Mouse (Mus musculus) embryonic facial prominence, embryonic 13.5 days (tissue): ENCODE data around the gene 1810037I17Rik. TPM values are rescaled to one million over a fixed set of nuclear protein-coding genes. Genes with fewer than 3 reads are reported as not detected.

Experiments
- ATAC-seq: fragments of 200-750 bp; cut with Nextera tagmentation; 2 replicates; pipeline ENCODE4 v1.8.0; 2017; ENCODE audit warnings: low read depth; ENCODE audit not compliant: insufficient number of reproducible peaks, insufficient read depth, low FRiP score, low TSS enrichment
- H3K27ac ChIP-seq: fragments of 300-500 bp; sonication (generic); 2 replicates; pipeline ENCODE4 v1.5.1; 2015; ENCODE audit warnings: moderate library complexity, mild to moderate bottlenecking, inconsistent platforms
- H3K27me3 ChIP-seq: fragments of 300-500 bp; sonication (generic); 2 replicates; pipeline ENCODE4 v1.6.1; 2015; ENCODE audit warnings: mild to moderate bottlenecking, inconsistent platforms
- H3K36me3 ChIP-seq: fragments of 300-500 bp; sonication (generic); 2 replicates; pipeline ENCODE4 v1.6.1; 2015; ENCODE audit warnings: mild to moderate bottlenecking, inconsistent platforms
- H3K4me1 ChIP-seq: fragments of 300-500 bp; sonication (generic); 2 replicates; pipeline ENCODE4 v1.6.1; 2015; ENCODE audit warnings: inconsistent platforms
- H3K4me2 ChIP-seq: fragments of 300-500 bp; sonication (generic); 2 replicates; pipeline ENCODE4 v1.6.1; 2015; ENCODE audit warnings: moderate library complexity, mild to moderate bottlenecking, inconsistent platforms
- H3K4me3 ChIP-seq: fragments of 300-500 bp; sonication (generic); 2 replicates; pipeline ENCODE4 v1.5.1; 2015; ENCODE audit warnings: mild to moderate bottlenecking, inconsistent platforms
- H3K9ac ChIP-seq: fragments of 300-500 bp; sonication (generic); 2 replicates; pipeline ENCODE4 v1.6.1; 2015; ENCODE audit warnings: mild to moderate bottlenecking, inconsistent platforms
- H3K9me3 ChIP-seq: fragments of 300-500 bp; sonication (generic); 2 replicates; pipeline ENCODE4 v1.6.1; 2016; ENCODE audit warnings: inconsistent platforms
- WGBS: fragments of 180-500 bp; shearing (Covaris S2); methylation state at CpG from one replicate; pipeline ENCODE4 v1.1.7; 2015; ENCODE audit warnings: mixed read lengths; 5-methylcytosine and 5-hydroxymethylcytosine counted together
- polyA plus RNA-seq: library from polyadenylated mRNA; unstranded; fragments of >200 nt; fragmentation: Nextera tagmentation; extraction: Ambion mirVana; gene quantifications from 2 replicates; pipeline ENCODE4 v1.2.1, GENCODE M21; 2015

Gene 1810037I17Rik
- 89.9 and 107 TPM in 2 replicates for polyA plus RNA-seq

DNA sequence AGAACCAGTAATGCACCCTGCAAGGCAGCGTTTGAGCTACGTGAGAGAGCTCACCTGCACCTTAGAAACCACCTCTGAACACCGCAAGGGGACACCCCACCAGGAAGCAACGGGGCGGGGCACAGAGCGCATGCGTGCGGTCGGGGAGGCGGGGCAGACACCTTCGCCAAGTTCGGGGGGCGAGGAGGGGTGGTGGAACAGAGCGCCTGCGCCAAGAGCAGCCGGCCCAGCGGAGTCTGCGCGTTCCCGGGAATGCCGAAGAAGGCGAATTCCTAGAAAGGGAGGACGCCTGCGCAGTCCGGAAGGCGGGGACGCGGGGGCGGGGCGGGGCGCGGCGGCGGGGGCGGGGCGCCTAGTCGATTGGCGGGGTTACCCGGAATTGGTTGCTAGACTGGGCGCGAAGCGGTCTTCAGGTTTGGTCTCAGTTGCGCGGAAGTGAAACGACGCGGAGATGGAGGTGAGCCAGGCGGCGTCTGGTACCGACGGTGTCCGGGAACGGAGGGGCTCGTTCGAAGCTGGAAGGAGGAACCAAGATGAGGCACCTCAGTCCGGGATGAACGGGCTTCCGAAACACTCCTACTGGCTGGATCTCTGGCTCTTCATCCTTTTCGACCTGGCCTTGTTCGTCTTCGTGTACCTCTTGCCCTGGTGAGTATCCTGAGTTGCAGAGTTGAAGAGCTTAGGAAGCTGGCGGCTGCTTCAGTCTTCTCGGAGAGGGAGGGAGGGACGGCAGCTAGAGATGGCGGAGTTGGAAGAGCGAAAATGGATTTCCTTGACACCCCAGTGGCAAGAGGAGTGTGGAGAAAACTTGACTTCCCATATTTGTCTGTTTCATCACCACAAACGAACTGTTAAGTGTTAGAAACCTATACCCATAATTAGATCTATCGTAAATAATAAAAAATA is at the start of gene 1810037I17Rik:
Gene 1810037I17Rik, plus strand, starts transcription at position 195 of the 906 bp plus-strand sequence.
- Histone ChIP-seq H3K27me3 (no peaks in the 10 kb centered on the region), H3K4me2 (peak within 1 kb of the TSS; percentile 73), H3K4me3 (peak within 1 kb of the TSS; percentile 60), H3K9me3 (no peaks in the 10 kb centered on the region), H3K4me1 (peaks cover 18% of the 10 kb centered on the region; the same call in 1 of the 2 replicates), H3K9ac (peak within 1 kb of the TSS; percentile 79), H3K36me3 (peaks cover 15% of the 10 kb centered on the region), H3K27ac (peak within 1 kb of the TSS; percentile 86)
- ATAC-seq: peak; percentile 95
- under 1% methylated on average over 67 of the region's 68 CpGs for WGBS

DNA sequence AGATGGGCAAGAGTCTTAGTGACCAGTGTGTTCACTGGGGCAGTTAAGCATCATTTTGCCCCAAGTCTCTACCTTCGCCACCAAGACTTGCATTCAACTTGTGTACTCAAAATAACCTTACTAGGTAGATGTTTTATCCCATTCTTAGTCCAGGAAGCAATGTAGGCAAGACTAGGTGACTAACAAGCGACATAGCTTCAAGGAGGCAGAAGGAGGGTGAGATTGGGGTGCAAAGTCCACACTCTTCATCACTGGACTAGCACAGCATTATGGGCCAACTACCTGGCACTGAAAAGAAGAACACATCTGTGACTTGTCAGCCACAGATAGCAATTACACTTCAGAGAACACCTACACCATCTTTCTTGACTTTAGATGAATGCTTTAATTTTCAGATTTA is 47.1 kb upstream of the 1810037I17Rik start:
- WGBS: 88% methylated on average over 2 of the region's 2 CpGs
- Histone ChIP-seq H3K27ac (no peak overlapping the region), H3K9me3 (no peaks in the 10 kb centered on the region), H3K9ac (no peak overlapping the region), H3K4me2 (no peak overlapping the region), H3K36me3 (no peaks in the 10 kb centered on the region), H3K4me3 (no peak overlapping the region), H3K4me1 (no peaks in the 10 kb centered on the region), H3K27me3 (no peaks in the 10 kb centered on the region)
- no peak for ATAC-seq

DNA sequence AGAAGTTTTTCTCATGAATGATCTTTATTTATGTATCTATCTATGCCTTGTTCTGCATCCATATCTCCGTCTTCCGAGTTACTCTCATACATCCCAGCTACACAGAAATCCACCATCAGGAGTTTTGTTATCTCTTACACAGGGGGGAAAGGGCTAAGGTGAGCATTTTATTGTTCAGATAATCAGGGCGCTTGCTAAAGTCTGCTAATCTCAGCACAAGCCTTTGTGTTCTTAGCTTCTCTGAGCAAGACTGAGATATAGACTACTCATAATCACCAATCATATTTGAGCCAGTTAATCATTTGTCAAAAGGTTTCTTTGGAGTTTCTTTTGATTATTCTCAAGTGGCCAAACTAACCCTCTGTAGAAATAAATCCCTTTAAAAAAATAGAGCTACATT is 46.5 kb upstream of the 1810037I17Rik start:
- Histone ChIP-seq H3K36me3 (no peaks in the 10 kb centered on the region), H3K27ac (no peak overlapping the region), H3K4me1 (no peaks in the 10 kb centered on the region), H3K9ac (no peak overlapping the region), H3K9me3 (no peaks in the 10 kb centered on the region), H3K4me3 (no peak overlapping the region), H3K4me2 (no peak overlapping the region), H3K27me3 (no peaks in the 10 kb centered on the region)
- 99% methylated on average over 3 of the region's 3 CpGs for WGBS
- ATAC-seq: no peak

DNA sequence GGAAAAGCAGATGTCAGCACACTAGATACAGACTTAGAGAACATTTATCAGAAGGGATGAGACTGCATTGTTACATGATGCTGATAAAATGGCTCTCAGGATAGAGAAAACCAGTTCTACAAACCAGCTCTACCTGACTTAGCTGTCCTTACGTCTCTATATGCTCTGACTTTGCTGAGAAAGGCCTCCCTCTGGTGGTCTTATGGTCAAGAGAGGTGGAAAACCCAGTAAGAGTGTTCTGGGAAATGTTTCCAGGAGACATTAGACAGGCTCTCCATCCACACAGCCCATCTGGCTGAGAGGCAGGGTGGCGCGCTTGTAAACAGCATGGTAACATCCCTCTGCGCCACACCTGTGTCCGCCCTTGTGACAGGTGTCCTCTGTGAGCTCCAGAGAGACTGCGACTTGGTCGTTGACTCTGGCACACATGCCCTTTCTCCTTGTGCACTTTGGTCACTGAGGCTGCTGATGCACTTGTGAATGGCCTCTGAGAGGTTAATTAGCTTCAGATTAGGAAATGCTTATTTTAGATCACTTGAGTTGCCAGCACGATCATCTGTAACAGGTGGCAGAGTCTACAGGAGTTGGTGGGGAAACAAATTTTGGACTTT is 45.2 kb upstream of the 1810037I17Rik start:
- Histone ChIP-seq H3K27ac (no peak overlapping the region), H3K4me1 (no peaks in the 10 kb centered on the region), H3K27me3 (no peaks in the 10 kb centered on the region), H3K4me3 (no peak overlapping the region), H3K4me2 (no peak overlapping the region), H3K36me3 (no peaks in the 10 kb centered on the region), H3K9me3 (no peaks in the 10 kb centered on the region), H3K9ac (no peak overlapping the region)
- WGBS: 84% methylated on average over 8 of the region's 8 CpGs
- ATAC-seq: no peak

DNA sequence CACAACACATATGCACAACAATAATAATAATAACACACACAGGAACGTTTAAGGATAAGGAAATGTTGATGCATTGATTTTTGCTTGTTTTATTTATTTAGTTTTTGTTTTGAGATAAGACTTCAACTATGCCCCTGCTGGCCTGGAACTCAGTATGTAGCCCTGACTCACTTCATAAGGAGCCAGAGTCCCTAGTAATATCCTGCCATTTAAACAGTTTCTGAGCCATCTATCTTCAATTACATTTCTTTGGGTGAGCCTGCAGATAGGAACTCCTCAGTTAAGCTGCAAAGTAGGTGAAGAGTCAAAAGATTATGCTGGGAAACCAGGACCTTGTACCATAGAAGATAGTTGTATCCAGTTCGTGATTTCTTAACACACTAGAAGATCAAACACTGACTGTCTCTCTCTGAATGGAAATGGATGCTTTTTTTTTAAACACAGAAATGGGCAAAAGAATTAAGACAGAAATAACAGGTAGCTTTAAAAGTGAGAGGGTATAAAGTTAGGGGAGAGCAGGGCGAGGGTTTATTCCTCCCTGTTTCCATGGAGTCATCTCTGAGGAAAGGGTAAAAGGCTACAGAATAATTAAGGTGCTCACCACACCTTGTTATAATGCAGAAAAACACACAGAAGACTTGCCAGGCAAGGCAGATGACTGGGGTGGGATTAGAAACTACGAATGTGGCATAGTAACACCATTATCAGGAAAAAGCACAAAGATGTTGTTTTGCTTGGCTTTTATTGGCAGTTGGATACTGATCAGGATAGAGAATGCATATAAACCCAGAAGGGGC is 36.3 kb upstream of the 1810037I17Rik start:
- Histone ChIP-seq H3K36me3 (no peaks in the 10 kb centered on the region), H3K9ac (no peak overlapping the region), H3K4me1 (no peaks in the 10 kb centered on the region), H3K4me2 (no peak overlapping the region), H3K27ac (no peak overlapping the region), H3K9me3 (no peaks in the 10 kb centered on the region), H3K27me3 (no peaks in the 10 kb centered on the region), H3K4me3 (no peak overlapping the region)
- 84% methylated on average over 4 of the region's 4 CpGs for WGBS
- no peak for ATAC-seq

DNA sequence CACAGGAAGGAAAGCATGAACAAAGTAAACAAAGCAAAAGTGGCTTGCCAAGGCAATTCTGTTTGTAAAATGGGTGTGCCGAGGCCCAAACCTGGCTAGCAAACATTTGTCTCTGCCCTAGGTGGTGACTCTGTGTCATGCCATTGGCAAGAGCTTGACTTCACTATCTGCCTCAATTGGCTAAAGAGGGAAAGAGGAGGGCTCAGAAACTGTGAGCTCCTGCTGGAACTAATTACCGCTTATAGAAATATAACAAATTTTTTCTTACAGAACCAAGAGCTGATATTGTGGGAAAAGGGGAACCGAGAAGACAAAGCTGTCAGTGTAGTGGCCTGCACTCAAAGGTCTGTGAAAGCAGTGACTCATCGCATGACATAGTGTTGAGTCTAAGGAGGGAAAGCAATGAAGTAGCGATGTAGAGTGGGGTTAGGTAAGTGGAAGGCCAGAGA is 35.6 kb upstream of the 1810037I17Rik start:
- H3K4me3 ChIP-seq: no peak overlapping the region
- no peak overlapping the region for H3K4me2 ChIP-seq
- H3K27me3 ChIP-seq: no peaks in the 10 kb centered on the region
- H3K27ac ChIP-seq: no peak overlapping the region
- H3K4me1 ChIP-seq: no peaks in the 10 kb centered on the region
- no peak overlapping the region for H3K9ac ChIP-seq
- WGBS: 74% methylated on average over 5 of the region's 5 CpGs
- no peaks in the 10 kb centered on the region for H3K36me3 ChIP-seq
- ATAC-seq: no peak
- no peaks in the 10 kb centered on the region for H3K9me3 ChIP-seq

DNA sequence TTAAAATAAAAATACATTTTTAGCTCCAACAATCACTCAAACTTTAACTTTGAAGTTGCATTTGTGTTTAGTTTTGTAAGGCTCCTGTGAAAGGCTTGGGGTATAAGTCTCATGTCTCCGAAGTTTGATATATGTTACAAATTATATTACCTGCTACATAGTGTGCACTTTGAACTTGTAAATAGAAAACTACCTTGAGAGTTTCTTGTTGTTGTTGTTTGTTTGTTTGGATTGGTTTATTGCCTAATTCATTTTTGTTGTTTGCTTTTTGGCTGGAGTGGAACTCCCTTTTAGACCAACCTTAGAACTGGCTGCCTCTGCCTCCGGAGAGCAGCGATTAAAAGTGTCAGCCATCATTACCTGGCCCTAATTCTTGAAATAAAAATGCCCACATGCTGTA is 29.2 kb upstream of the 1810037I17Rik start, which contains the start of gene Fabp2:
Gene Fabp2, plus strand, starts transcription at position 301 of the 400 bp plus-strand sequence.
- Histone ChIP-seq H3K4me3 (no peak within 1 kb of the TSS), H3K27me3 (no peaks in the 10 kb centered on the region), H3K4me1 (no peaks in the 10 kb centered on the region), H3K9ac (no peak within 1 kb of the TSS), H3K36me3 (no peaks in the 10 kb centered on the region), H3K27ac (no peak within 1 kb of the TSS), H3K9me3 (no peaks in the 10 kb centered on the region), H3K4me2 (no peak within 1 kb of the TSS)
- 85% methylated on average over 3 of the region's 3 CpGs for WGBS
- no peak for ATAC-seq

DNA sequence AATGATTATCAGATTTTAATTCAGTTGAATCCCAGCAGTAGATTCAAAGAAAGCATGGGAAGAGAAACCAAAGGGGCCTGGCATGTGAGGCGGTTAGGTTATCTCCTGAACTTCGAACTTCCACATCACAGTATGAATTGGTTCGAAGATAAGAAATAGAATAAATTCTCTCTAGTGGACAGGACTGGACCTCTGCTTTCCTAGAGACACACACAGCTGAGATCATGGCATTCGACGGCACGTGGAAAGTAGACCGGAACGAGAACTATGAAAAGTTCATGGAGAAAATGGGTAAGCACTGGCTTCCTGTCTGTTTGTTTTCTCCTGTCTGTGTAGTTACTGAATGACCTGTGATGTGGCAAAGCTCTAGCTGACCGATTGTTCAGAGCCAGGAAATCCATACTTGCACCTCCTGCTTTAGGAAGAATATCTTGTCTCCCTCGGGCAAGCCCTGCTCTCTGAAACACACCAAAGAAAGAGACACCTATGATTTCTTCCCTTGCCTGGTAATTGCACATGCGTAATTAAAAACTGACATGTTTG is 28.7 kb upstream of the 1810037I17Rik start:
- no peak for ATAC-seq

DNA sequence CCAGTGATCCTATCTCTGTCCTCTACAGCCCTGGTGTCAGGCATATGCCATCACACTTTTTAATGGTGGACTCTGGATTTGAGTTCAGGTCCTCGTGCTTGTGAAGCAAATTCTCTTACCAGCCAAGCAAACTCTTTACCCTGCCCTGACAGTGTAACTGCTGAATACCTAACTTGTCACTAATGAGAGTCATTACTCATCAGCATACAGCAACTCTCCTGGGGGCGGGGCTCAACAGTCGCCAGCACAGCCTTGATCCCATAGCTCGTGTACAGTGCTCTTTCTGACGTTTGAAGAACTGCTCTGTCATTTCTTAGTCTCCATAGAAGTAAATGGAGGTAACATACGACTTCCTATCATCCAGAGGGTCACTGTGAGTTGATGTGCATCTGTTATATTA is 25.7 kb upstream of the 1810037I17Rik start:
- no peaks in the 10 kb centered on the region for H3K4me1 ChIP-seq
- WGBS: 59% methylated on average over 6 of the region's 6 CpGs

More for the DNA sequence above, 28.7 kb upstream of the 1810037I17Rik start:
- H3K4me2 ChIP-seq: no peak overlapping the region
- no peaks in the 10 kb centered on the region for H3K4me1 ChIP-seq
- 83% methylated on average over 11 of the region's 11 CpGs for WGBS
- no peak overlapping the region for H3K9ac ChIP-seq
- H3K4me3 ChIP-seq: no peak overlapping the region
- no peaks in the 10 kb centered on the region for H3K36me3 ChIP-seq
- no peaks in the 10 kb centered on the region for H3K9me3 ChIP-seq
- H3K27me3 ChIP-seq: no peaks in the 10 kb centered on the region
- no peak overlapping the region for H3K27ac ChIP-seq

DNA sequence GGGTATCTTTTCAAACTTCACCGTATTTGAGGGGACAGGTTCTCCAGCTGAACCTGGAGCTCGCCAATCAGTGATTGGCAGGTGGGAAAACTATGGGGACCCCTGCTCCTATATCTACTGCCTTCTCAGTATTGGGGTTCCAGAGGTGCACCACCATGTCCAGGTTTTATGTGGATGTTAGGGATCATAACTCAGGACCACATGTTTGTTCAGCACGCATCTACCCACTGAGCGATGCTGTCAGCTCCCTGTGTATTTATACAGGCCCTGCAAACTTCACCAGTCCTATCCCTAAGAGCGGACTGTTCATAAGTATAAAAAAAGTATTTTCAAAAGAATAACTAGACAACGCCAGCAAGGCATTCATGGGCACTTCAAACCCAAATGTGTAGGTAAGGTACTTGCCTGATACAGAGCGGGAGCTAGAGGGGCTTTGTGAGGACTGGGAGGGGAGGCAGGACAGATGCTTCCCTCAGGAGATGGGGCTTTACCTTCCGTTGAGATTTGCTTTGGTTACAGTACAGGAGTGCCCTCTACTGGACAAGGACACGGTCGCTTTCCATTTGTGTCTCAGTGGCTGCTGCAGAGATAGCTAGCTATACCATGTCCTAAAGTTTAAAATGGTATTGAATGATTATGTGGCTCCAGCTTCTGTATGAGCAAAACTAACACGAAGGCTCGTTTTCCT is 20.1 kb upstream of the 1810037I17Rik start:
- Histone ChIP-seq H3K9ac (no peak overlapping the region), H3K27ac (no peak overlapping the region), H3K4me1 (0 out of 2 replicates have a peak, but pooled peaks cover 2% of the 10 kb centered on the region), H3K27me3 (no peaks in the 10 kb centered on the region), H3K9me3 (no peaks in the 10 kb centered on the region), H3K4me3 (no peak overlapping the region), H3K4me2 (0 out of 2 replicates have a peak overlapping the region, but pooled peaks have one; percentile 3), H3K36me3 (no peaks in the 10 kb centered on the region)
- WGBS: 39% methylated on average over 12 of the region's 12 CpGs
- ATAC-seq: no peak

More for the DNA sequence above, 25.7 kb upstream of the 1810037I17Rik start:
- no peak for ATAC-seq
- Histone ChIP-seq H3K9me3 (no peaks in the 10 kb centered on the region), H3K4me2 (no peak overlapping the region), H3K4me3 (no peak overlapping the region), H3K9ac (no peak overlapping the region), H3K27ac (no peak overlapping the region), H3K36me3 (no peaks in the 10 kb centered on the region), H3K27me3 (no peaks in the 10 kb centered on the region)
